Mouse (Mus musculus) retina, postnatal 1 day (tissue): ENCODE data around the gene Cdh12.
A peak's percentile ranks its signal among the peaks of the same experiment; 100 is the strongest.

ENCODE experiments used
- DNase-seq: peaks from one replicate; pipeline ENCODE4 v3.0.0-alpha.2; 2012

Cdh12 gene

DNA sequence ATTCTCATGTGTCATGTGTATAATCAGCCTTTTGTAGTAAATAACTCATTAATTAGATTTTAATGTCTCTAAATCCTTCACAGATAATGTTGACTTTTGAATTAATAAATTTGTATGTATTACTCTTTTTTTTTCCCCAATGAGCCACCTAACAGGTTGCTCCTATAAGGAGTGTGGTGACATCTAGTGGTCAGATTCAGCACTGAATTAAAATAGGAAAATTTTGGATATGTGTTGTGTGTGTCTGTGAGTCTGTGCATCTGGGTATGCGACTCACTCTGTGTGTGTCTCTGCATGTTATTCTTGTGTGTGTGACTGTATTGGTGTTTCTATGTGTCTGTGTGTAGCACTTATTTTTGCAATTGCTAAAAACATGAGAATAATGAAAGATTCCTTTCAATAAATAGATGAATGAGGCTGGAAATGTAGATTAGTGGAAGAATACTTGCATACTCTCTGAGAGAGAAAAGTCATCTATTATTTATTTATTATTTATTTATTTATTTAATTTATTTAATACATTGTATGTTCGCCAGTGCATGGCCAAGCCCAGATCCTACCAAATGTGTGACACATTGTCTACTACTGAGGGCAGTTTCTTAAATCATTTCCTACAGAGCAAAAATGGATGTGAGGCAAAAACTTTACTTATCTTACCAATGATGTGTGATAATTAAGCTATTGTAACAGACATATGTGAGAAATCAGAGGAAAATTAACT is 958.4 kb downstream of the Cdh12 start:
- DNase-seq: peak; percentile 64

GRCm38 (mm10) chr15:21437347-21437746 is 988.3 kb downstream of the Cdh12 start:
- no peak for DNase-seq

DNA sequence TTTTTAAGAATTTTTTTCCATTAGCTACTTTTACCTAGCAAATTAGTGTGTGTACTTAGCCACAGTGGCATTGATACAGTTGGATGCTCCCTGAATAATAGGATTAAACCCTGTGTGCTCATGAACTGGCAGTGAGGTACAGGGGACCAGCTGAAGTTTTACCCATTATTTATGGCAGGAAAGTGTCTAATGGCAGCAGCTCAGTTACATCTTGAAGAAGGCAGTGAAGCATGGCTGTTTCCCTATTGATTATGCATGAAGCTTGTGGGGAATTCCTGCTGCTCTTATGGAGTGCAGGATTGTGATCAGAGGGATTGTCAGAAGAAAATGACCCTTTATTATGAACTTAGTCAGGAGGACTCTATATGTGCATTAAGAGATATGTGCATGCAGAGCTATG is 988.9 kb downstream of the Cdh12 start:
- DNase-seq: peak; percentile 3

DNA sequence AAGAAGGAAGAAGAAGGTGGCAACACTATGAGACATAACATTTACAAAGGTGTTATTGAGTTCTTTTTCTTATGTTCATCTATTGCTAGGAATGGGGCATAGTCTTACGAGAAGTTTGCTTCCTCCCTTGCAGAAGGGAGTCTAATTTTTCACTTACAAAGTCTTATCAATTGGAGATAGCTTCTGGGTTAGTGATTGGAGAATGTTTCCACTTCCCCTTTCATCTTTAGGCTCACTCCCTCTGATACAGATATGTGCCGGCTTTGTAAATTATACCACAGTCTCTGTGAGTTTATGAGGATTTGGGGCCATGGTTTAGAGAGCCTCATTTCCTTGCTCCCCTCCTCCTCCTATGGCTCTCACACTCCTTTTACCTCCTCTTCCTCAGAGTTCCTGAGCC is 1009.0 kb downstream of the Cdh12 start:
- DNase-seq: no peak

GRCm38 (mm10) chr15:21519355-21519869 is 1070.3 kb downstream of the Cdh12 start:
- DNase-seq: no peak

- no peak for DNase-seq
These were observed 1081.7 kb downstream of the Cdh12 start for GRCm38 (mm10) chr15:21530804-21531203.

GRCm38 (mm10) chr15:21536909-21537308 is 1087.8 kb downstream of the Cdh12 start:
- DNase-seq: peak; percentile 42

DNA sequence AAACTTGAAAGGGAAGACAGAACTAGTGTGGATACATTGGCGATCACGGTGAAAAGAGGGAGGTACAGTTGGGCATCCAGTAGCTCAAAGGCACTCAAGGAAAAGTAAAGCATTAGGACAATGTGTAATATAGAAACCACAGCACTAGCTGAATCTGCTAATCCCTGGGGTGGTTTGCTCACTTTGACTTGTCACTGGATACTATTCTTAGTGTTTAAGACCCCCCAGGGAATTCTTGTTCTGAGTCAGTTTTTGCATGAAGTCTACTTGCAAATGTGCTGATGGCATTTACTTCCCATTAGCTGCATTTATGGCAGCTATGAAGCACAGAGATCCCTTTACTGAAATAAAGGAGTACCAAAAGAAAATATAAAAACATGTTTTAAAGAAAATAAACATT is 1095.7 kb downstream of the Cdh12 start:
- peak; percentile 36 for DNase-seq

DNA sequence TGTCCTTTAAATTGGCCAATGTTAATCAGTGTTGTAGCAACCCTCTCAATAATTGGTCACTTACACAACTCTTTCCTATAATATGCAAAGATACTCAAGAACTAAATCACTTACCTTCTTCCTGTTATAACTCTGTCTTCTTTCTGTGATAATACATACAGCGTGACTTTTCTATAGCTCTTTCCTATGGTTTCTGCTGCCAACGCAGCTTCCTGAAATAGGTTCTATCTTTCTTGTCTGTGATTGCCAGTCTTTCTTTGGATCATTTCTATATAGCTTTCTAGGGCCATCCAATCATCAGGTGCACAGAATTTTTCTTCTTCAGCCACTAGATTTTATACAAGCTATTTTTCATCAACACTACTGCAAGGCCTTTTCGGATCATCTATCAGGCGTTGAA is 1106.9 kb downstream of the Cdh12 start:
- no peak for DNase-seq

DNA sequence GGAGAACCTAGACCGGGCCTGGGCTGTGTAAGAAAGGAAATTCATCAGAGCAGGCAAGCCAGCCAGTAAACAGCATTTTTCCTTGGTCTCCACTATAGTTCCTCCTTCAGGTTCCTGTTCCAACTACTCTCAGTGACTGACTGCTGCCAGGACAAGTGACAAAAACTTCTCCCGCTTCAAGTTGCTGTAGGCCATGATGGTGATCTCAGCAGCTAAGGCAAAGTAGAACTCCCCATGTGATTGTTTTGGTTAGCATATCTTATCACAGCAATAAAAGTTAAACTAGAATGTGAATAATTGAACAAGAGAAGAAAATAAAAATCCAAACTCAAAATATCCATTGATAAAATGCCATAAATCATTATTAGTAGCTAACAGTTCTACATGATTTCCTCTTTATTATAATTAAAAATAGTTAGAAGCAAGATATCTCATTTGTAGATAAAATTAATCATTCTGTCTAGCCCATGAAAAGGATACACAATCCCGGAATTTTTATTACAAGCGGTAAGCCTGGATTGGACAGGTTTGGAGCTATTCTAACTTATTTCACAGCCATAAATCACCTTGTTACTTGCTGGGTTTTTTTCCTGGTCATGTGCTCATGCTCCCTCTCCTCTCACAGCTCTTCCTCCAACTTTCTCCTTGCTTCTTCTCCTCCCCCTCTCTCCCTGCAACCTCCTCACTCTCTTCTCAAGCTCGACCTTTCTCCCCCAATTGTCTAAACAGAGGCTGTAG is 1117.4 kb downstream of the Cdh12 start:
- DNase-seq: no peak

GRCm38 (mm10) chr15:21604510-21604909 is 1155.4 kb downstream of the Cdh12 start:
- no peak for DNase-seq
